Mouse (Mus musculus): ENCODE data around the gene Krtap1-5.
A peak's percentile ranks its signal among the peaks of the same experiment; 100 is the strongest.

- no peak for TF ChIP-seq CTCF (IDR thresholded peaks at IDR 0.05; ENCODE audit: control insufficient read depth, insufficient read depth, insufficient read length)
- no peak for TF ChIP-seq MYOG (IDR thresholded peaks at IDR 0.05; ENCODE audit: control insufficient read depth, extremely low read depth, insufficient read length)
- TF ChIP-seq MYOD1 (IDR thresholded peaks at IDR 0.05; ENCODE audit: control insufficient read depth, insufficient read length, low read depth), result peak; percentile 71
- TF ChIP-seq USF1 (IDR thresholded peaks at IDR 0.05; ENCODE audit: low read depth), result no peak
- TF ChIP-seq MAX (IDR thresholded peaks at IDR 0.05), result no peak
- no peak for TF ChIP-seq CEBPB (IDR thresholded peaks at IDR 0.05; ENCODE audit: low read depth)
Measured at GRCm38 (mm10) chr11:99583245-99583704, 2.5 kb upstream of the Krtap1-5 start, which contains the start of gene Krtap1-4.

Data from C2C12 (cell line).